Mouse (Mus musculus) stomach, adult 2 months (tissue): ENCODE data around the gene Krtcap2. TPM values are rescaled to one million over a fixed set of nuclear protein-coding genes. Genes with fewer than 3 reads are reported as not detected.

Experiments
- polyA plus RNA-seq: library from polyadenylated mRNA; depleted of rRNA; stranded (reverse); fragments of >200 nt; gene quantifications from 2 replicates; pipeline ENCODE4 v1.2.3, GENCODE M21; 2012; rRNA removed

Krtcap2 gene
- 227 and 292 TPM in 2 replicates for polyA plus RNA-seq

DNA sequence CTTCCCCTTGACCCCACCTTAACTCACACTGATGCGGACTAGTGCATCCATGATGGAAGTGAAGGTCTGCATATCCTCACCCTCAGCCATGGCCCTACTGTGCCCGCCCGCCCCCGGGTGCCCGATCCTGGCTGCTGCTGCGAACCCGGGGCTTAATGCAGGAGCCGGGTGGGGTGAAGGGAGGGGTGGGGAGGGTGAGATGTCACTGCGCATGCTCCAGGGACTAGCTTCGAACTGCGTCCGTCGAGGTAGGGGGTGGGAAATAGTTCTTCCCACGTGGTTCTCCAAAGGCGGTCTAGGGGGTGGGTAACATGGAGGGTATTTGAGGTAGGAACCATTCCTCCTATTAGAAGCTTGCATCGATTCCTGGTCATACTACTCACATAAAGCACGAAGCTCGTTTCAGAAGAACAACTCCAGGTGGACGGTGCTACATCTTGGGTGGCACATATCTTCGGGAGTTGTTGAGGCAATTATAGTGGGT lies at the start of gene Krtcap2:
Gene Krtcap2 (plus strand): TSS at position 279 of the 484 bp plus-strand sequence.

GRCm38 (mm10) chr3:89202253-89203141 lies 43.3 kb upstream of the Krtcap2 start, which contains the start of gene Gba:
TSS of gene Gba (plus strand) at chr3:89202928.

GRCm38 (mm10) chr3:89214681-89215411 lies 30.9 kb upstream of the Krtcap2 start, which contains the start of gene Thbs3:
TSS of gene Thbs3 (plus strand) at chr3:89215180.

GRCm38 (mm10) chr3:89226900-89227299 lies 18.9 kb upstream of the Krtcap2 start, which contains the start of gene Mtx1:
TSS of gene Mtx1 (minus strand) at chr3:89227088.

GRCm38 (mm10) chr3:89228836-89229235 lies 16.9 kb upstream of the Krtcap2 start, which contains the start of gene Muc1:
TSS of gene Muc1 (plus strand) at chr3:89229057.

GRCm38 (mm10) chr3:89246261-89247100 lies 715 bp downstream of the Krtcap2 start, which contains the start of gene Trim46:
TSS of gene Trim46 (minus strand) at chr3:89246309.

GRCm38 (mm10) chr3:89259076-89259475 lies 13.3 kb downstream of the Krtcap2 start, which contains the start of gene Dpm3:
TSS of gene Dpm3 (plus strand) at chr3:89259358.

DNA sequence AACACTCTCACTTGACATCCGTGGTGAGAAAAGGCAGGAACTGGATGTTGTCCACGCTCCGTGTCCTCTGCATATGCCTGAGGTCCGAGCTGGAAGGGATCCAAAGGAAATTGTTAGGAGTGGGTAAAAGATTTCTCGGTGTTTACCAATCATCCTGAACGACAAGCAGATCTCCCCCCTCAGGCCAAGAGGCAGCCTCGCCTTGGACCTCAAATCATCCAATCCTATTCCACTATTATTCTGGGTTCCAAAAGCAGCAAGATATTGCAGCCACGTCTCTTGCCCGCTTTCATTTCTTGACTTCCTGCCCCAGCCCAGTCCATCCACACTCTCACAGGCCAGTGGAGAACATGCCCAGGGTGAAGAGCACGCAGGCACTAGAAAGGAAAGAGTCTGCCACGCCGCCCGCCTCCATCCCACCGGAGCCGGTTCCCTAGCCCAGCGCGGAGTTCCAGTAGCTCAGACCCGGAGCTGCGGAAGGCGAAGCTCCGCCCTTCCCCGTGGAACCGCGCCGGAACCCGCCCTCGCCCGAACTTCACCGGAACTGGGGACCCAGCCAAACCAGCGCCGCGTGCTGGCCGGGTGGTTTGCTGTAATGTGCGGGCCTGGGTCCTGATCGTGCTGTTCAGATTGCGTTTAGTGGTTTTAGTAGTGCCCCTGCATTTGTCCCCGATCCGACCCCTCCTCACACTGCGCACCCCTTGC lies 24.4 kb downstream of the Krtcap2 start, which contains the start of gene Slc50a1:
Gene Slc50a1 (minus strand): TSS at position 520 of the 705 bp plus-strand sequence.

DNA sequence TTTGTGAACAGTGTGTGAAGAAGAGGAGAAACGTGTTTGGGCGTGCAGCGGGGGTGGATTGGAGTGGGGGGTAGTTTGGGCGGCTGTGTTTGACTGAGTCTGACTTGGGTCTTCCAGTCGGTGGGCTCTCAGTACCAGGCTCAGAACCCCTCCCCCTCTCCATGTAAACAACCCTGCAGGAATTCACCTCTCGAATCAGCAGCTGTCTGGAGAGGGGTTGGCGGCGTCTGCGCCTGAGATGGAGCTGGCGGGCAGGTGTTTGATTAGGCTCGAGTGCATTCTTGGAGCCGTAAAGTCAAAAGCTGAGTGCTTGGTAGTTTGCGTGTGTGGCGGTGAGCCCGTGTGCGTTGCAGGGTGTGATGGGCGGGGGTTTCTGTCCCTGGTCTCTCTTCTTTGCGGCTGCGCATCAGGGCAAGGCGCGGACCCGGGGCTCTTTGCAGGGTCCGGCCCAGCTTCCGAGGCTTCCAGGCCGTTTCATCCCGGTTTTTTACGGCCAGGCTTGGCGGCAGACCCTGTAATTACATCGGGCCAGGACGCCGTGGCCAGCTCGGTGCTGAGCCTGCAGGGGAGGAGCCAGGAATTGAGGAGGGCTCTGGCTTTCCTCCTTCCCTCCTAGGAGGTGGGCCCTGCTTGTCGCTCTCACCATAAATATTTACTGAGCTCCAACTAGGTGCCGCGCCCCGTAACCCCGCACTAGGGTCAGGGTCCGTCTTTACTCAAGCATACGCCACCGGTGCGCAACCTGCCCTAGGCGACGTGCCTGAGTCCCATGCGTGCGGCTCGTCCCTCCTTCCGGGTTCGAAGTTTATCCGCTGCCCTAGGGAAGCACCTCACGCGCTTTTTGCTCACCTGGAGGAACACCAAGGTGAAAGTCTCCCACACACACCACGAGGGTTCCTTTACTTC lies 35.1 kb downstream of the Krtcap2 start, which contains the start of gene Efna1:
Gene Efna1 (minus strand): TSS at position 537 of the 906 bp plus-strand sequence.

Other genes with a start within 250 kb of the Krtcap2 start
- 33.5 and 43.6 TPM in 2 replicates for gene Rusc1, start 152.7 kb upstream of the Krtcap2 start, polyA plus RNA-seq
- gene Gm43738, start 144.9 kb upstream of the Krtcap2 start, polyA plus RNA-seq = not detected in 2 replicates
- gene Fdps, start 144.0 kb upstream of the Krtcap2 start, polyA plus RNA-seq = 111 and 125 TPM in 2 replicates
- 52.9 and 76.0 TPM in 2 replicates for gene Pklr, start 109.8 kb upstream of the Krtcap2 start, polyA plus RNA-seq
- 0.65 and 1.1 TPM in 2 replicates for gene Hcn3, start 85.8 kb upstream of the Krtcap2 start, polyA plus RNA-seq
- gene Clk2, start 81.2 kb upstream of the Krtcap2 start, polyA plus RNA-seq = 13.4 and 18.5 TPM in 2 replicates
- gene Scamp3, start 68.5 kb upstream of the Krtcap2 start, polyA plus RNA-seq = 74.0 and 74.9 TPM in 2 replicates
- gene Fam189b, start 62.8 kb upstream of the Krtcap2 start, polyA plus RNA-seq = 20.3 and 21.6 TPM in 2 replicates
- gene Gba, start 43.0 kb upstream of the Krtcap2 start, polyA plus RNA-seq = 45.8 and 47.7 TPM in 2 replicates
- 27.5 and 28.7 TPM in 2 replicates for gene Thbs3, start 30.8 kb upstream of the Krtcap2 start, polyA plus RNA-seq
- gene Mtx1, start 18.9 kb upstream of the Krtcap2 start, polyA plus RNA-seq = 108 and 129 TPM in 2 replicates
- 698 and 860 TPM in 2 replicates for gene Muc1, start 16.9 kb upstream of the Krtcap2 start, polyA plus RNA-seq
- 12.7 and 15.7 TPM in 2 replicates for gene Trim46, start 343 bp downstream of the Krtcap2 start, polyA plus RNA-seq
- gene Dpm3, start 13.4 kb downstream of the Krtcap2 start, polyA plus RNA-seq = 275 and 451 TPM in 2 replicates
- gene Slc50a1, start 24.6 kb downstream of the Krtcap2 start, polyA plus RNA-seq = 140 and 155 TPM in 2 replicates
- gene Efna1, start 35.2 kb downstream of the Krtcap2 start, polyA plus RNA-seq = 25.4 and 26.7 TPM in 2 replicates
- 22.2 and 41.9 TPM in 2 replicates for gene Efna3, start 77.0 kb downstream of the Krtcap2 start, polyA plus RNA-seq
- gene Efna4, start 92.1 kb downstream of the Krtcap2 start, polyA plus RNA-seq = 5.6 and 17.9 TPM in 2 replicates
- 105 and 117 TPM in 2 replicates for gene Adam15, start 104.0 kb downstream of the Krtcap2 start, polyA plus RNA-seq
- gene Dcst2, start 116.0 kb downstream of the Krtcap2 start, polyA plus RNA-seq = 0.84 and 1.1 TPM in 2 replicates
- gene Dcst1, start 119.3 kb downstream of the Krtcap2 start, polyA plus RNA-seq = 0.03 and 0.13 TPM in 2 replicates
- 85.6 and 92.0 TPM in 2 replicates for gene Zbtb7b, start 148.8 kb downstream of the Krtcap2 start, polyA plus RNA-seq
- gene Lenep, start 156.8 kb downstream of the Krtcap2 start, polyA plus RNA-seq = 0.35 and 0.95 TPM in 2 replicates
- 12.9 and 14.3 TPM in 2 replicates for gene Flad1, start 165.9 kb downstream of the Krtcap2 start, polyA plus RNA-seq
- gene Cks1b, start 172.4 kb downstream of the Krtcap2 start, polyA plus RNA-seq = 4.7 and 4.9 TPM in 2 replicates
- 28.6 and 34.3 TPM in 2 replicates for gene Shc1, start 172.5 kb downstream of the Krtcap2 start, polyA plus RNA-seq
- gene Pygo2, start 184.2 kb downstream of the Krtcap2 start, polyA plus RNA-seq = 53.2 and 125 TPM in 2 replicates
- 37.4 and 38.3 TPM in 2 replicates for gene Pbxip1, start 190.7 kb downstream of the Krtcap2 start, polyA plus RNA-seq
- 7.5 and 10.9 TPM in 2 replicates for gene Pmvk, start 208.6 kb downstream of the Krtcap2 start, polyA plus RNA-seq